Mouse (Mus musculus): ENCODE measurements at regions not wholly inside any gene's neighbourhood (a gene's known extent, or its start where the extent isn't known, plus 50 kb on each side); places are given as distances from the start of the nearest gene placed in this dataset.

- Histone ChIP-seq H3K27me3 (ENCODE audit: insufficient read depth, poor library complexity, severe bottlenecking) (no peaks in the 10 kb centered on the region), H3K36me3 (no peaks in the 10 kb centered on the region), H3K4me3 (no peak overlapping the region), H3K9me3 (no peaks in the 10 kb centered on the region), H3K4me1 (replicated peaks) (no peaks in the 10 kb centered on the region; the same call in 1 of the 2 replicates), H3K27ac (no peak overlapping the region)
- DNase-seq (ENCODE audit: low spot score): peak; percentile 41
- WGBS: 54% methylated on average over 4 of the region's 4 CpGs
Observed at GRCm38 (mm10) chr9:102449366-102449765, 56.2 kb upstream of the Ky start.

DNA sequence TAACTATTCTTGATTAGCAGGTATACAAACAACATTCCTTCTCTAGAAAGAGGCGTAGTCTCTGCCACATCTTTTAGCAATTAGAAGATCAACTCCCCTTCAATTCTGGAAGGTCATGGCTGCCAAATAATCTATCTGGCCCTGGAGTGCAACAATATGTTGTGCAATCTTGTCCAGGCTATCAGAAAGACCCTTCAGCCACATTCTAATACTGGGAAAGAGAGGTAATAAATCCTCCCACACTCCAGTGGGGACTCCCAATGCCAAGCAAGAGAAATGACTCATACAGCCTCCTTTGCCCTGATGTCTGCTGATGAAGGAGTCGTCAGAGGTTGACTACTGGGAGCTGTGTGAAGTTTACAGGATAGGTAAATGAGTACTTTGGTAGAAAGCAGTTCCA lies 59.5 kb upstream of the Ky start:
- Histone ChIP-seq H3K4me3 (no peak overlapping the region), H3K27me3 (ENCODE audit: insufficient read depth, poor library complexity, severe bottlenecking) (no peaks in the 10 kb centered on the region), H3K9me3 (no peaks in the 10 kb centered on the region), H3K36me3 (no peaks in the 10 kb centered on the region), H3K4me1 (replicated peaks) (no peaks in the 10 kb centered on the region; the same call in 1 of the 2 replicates), H3K27ac (no peak overlapping the region)
- DNase-seq (ENCODE audit: low spot score): no peak
- WGBS: 82% methylated on average over 2 of the region's 2 CpGs

GRCm38 (mm10) chr9:102442198-102442842 lies 63.2 kb upstream of the Ky start:
- Histone ChIP-seq H3K9me3 (no peaks in the 10 kb centered on the region), H3K4me1 (replicated peaks) (no peaks in the 10 kb centered on the region)

DNA sequence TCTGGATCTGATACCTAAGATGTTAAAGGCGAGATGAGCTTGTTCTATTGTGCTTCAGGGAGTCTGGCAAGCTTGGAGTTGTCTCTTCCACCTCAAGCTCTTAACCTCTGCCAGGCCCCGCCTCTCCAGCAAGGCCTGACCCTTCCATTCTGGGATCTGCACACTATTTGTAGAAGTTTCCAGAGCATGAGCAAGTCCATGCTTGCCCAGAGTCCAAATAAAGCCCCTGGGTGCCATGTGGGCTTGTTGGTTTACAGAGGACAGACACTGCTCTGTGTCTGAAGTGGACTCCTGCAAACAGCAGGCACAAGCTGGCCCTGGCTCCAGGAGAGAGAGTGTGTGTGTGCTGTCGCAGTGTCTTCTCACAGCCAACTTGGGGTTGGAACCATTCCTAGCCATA lies 67.9 kb upstream of the Ky start:
- Histone ChIP-seq H3K9me3 (no peaks in the 10 kb centered on the region), H3K4me3 (no peak overlapping the region), H3K27ac (no peak overlapping the region), H3K4me1 (replicated peaks) (no peaks in the 10 kb centered on the region), H3K36me3 (no peaks in the 10 kb centered on the region), H3K27me3 (ENCODE audit: insufficient read depth, poor library complexity, severe bottlenecking) (no peaks in the 10 kb centered on the region)
- no peak for DNase-seq (ENCODE audit: low spot score)
- WGBS: 85% methylated on average over 3 of the region's 3 CpGs

More at GRCm38 (mm10) chr9:102442198-102442842, 63.2 kb upstream of the Ky start:
- Histone ChIP-seq H3K36me3 (no peaks in the 10 kb centered on the region), H3K27me3 (ENCODE audit: insufficient read depth, poor library complexity, severe bottlenecking) (no peaks in the 10 kb centered on the region), H3K4me3 (no peak overlapping the region), H3K27ac (no peak overlapping the region)
- WGBS: 88% methylated on average over 11 of the region's 11 CpGs
- no peak for DNase-seq (ENCODE audit: low spot score)

- Histone ChIP-seq H3K27me3 (ENCODE audit: insufficient read depth, poor library complexity, severe bottlenecking) (no peaks in the 10 kb centered on the region), H3K4me3 (no peak overlapping the region), H3K36me3 (no peaks in the 10 kb centered on the region), H3K4me1 (replicated peaks) (0 out of 2 replicates have a peak, but pooled peaks cover 3% of the 10 kb centered on the region), H3K9me3 (no peaks in the 10 kb centered on the region), H3K27ac (no peak overlapping the region)
- DNase-seq (ENCODE audit: low spot score): peak; percentile 19
- 85% methylated on average over 5 of the region's 5 CpGs for WGBS
Observed at GRCm38 (mm10) chr9:102436378-102436777, 69.2 kb upstream of the Ky start.

GRCm38 (mm10) chr9:102428031-102428430 lies 73.5 kb upstream of the Ephb1 start:
- 91% methylated on average over 5 of the region's 5 CpGs for WGBS
- Histone ChIP-seq H3K9me3 (no peaks in the 10 kb centered on the region), H3K36me3 (no peaks in the 10 kb centered on the region), H3K4me3 (no peak overlapping the region), H3K4me1 (replicated peaks) (peaks cover 22% of the 10 kb centered on the region), H3K27me3 (ENCODE audit: insufficient read depth, poor library complexity, severe bottlenecking) (peaks cover 10% of the 10 kb centered on the region; the same call in 1 of the 2 replicates), H3K27ac (no peak overlapping the region)
- DNase-seq (ENCODE audit: low spot score): no peak

DNA sequence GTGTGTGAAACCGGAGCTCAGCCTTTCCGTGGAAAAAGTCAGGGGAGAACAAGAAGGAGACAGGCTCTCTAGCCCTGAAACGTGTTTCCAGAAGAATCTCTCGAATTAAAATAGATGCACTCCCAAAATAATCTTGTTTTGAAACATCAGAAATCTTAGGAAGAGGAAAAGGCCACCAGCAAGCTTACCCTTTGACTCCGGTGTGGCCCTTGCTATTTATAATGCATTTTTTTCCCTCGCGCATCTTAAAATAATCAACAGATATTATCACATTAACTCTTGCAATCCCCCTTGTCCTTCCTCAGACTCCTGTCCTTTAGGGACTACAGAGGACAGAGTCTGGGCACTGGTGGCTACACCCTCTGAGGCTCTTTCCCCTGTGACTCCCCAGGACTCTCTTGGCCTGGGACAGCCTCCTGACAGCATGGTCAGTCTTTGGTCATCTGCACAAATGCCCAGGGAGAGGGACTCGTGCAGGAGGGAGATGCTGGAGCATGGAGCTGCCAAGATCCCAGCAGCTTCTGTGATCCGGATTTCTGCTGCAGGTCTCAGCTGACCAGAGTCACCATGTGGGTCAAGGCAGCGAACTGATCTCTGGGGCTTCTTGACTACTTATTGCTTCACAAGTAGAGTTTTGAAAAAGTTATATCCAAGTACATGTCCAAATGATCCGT lies 70.3 kb upstream of the Ephb1 start:
- H3K27me3 ChIP-seq (ENCODE audit: insufficient read depth, poor library complexity, severe bottlenecking): peaks cover 7% of the 10 kb centered on the region; the same call in 1 of the 2 replicates
- no peaks in the 10 kb centered on the region for H3K9me3 ChIP-seq
- H3K36me3 ChIP-seq: no peaks in the 10 kb centered on the region
- H3K27ac ChIP-seq: peak overlapping the region; percentile 88
- peak overlapping the region; percentile 28; the same call in 1 of the 2 replicates for H3K4me3 ChIP-seq
- WGBS: 61% methylated on average over 11 of the region's 11 CpGs
- H3K4me1 ChIP-seq (replicated peaks): peaks cover 24% of the 10 kb centered on the region
- DNase-seq (ENCODE audit: low spot score): no peak

GRCm38 (mm10) chr9:102423919-102424671 lies 69.6 kb upstream of the Ephb1 start:
- Histone ChIP-seq H3K4me3 (peak overlapping the region; percentile 28), H3K4me1 (replicated peaks) (peaks cover 27% of the 10 kb centered on the region), H3K27ac (peak overlapping the region; percentile 88), H3K36me3 (no peaks in the 10 kb centered on the region), H3K9me3 (no peaks in the 10 kb centered on the region), H3K27me3 (ENCODE audit: insufficient read depth, poor library complexity, severe bottlenecking) (peaks cover 7% of the 10 kb centered on the region; the same call in 1 of the 2 replicates)
- peak; percentile 69 for DNase-seq (ENCODE audit: low spot score)
- 11% methylated on average over 20 of the region's 20 CpGs for WGBS

DNA sequence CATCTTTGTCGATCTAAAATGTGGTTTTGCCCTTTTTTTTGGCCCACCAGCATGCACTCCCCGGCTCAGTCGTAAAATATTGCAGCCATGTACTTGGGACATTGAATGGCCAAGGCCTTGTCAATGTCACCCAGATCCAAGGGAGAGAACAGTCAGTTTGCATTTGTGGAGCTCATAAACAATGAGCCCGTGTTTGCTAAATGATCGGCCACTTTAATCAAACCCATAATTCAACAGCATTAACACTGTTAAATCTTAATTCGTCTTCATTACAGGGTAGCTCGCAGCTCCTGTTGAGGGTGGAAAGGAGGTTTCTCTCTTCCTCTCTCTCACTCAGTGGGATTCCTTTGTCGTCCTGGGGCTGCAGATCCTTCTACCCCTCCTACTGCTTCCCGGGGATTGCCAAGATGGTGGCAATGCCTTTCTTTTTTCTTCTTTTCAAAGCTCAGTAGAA lies 69.0 kb upstream of the Ephb1 start:
- H3K27me3 ChIP-seq (ENCODE audit: insufficient read depth, poor library complexity, severe bottlenecking): peaks cover 7% of the 10 kb centered on the region; the same call in 1 of the 2 replicates
- H3K9me3 ChIP-seq: no peaks in the 10 kb centered on the region
- peaks cover 27% of the 10 kb centered on the region for H3K4me1 ChIP-seq (replicated peaks)
- peak overlapping the region; percentile 28 for H3K4me3 ChIP-seq
- 15% methylated on average over 9 of the region's 9 CpGs for WGBS
- H3K36me3 ChIP-seq: no peaks in the 10 kb centered on the region
- H3K27ac ChIP-seq: peak overlapping the region; percentile 88
- DNase-seq (ENCODE audit: low spot score): no peak

GRCm38 (mm10) chr9:102421826-102422225 lies 67.3 kb upstream of the Ephb1 start:
- no peak overlapping the region for H3K27ac ChIP-seq
- DNase-seq (ENCODE audit: low spot score): no peak
- H3K4me3 ChIP-seq: no peak overlapping the region
- peaks cover 7% of the 10 kb centered on the region; the same call in 1 of the 2 replicates for H3K27me3 ChIP-seq (ENCODE audit: insufficient read depth, poor library complexity, severe bottlenecking)
- H3K9me3 ChIP-seq: peaks cover 3% of the 10 kb centered on the region
- WGBS: 87% methylated on average over 3 of the region's 3 CpGs
- H3K36me3 ChIP-seq: no peaks in the 10 kb centered on the region
- peaks cover 27% of the 10 kb centered on the region for H3K4me1 ChIP-seq (replicated peaks)

- H3K27ac ChIP-seq: no peak overlapping the region
- H3K9me3 ChIP-seq: peaks cover 6% of the 10 kb centered on the region
- DNase-seq (ENCODE audit: low spot score): no peak
- H3K27me3 ChIP-seq (ENCODE audit: insufficient read depth, poor library complexity, severe bottlenecking): peaks cover 4% of the 10 kb centered on the region; the same call in 1 of the 2 replicates
- no peaks in the 10 kb centered on the region for H3K36me3 ChIP-seq
- 10% methylated on average over 12 of the region's 12 CpGs for WGBS
- H3K4me3 ChIP-seq: no peak overlapping the region
- H3K4me1 ChIP-seq (replicated peaks): peaks cover 27% of the 10 kb centered on the region
Observed at GRCm38 (mm10) chr9:102420196-102420595, 65.7 kb upstream of the Ephb1 start.

DNA sequence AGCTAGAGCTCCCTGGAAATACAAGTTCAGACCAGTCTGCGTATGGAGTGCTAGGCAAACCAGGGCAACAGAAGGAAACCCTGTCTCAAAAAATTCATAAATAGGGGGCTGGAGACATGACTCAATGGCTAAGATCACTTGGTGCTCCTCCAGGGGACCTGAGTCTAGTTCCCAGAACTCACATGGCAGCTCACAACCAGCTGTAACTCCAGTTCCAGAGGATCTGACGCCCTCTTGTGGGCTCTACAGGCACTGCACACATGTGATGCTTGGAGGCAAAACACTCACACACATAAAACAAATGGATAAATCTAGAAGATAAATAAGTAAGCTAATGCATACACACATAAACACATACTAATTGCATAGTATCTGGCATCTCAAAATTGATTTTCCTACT lies 59.1 kb upstream of the Ephb1 start:
- Histone ChIP-seq H3K27ac (no peak overlapping the region), H3K4me3 (no peak overlapping the region), H3K36me3 (no peaks in the 10 kb centered on the region), H3K27me3 (ENCODE audit: insufficient read depth, poor library complexity, severe bottlenecking) (no peaks in the 10 kb centered on the region), H3K9me3 (peaks cover 6% of the 10 kb centered on the region), H3K4me1 (replicated peaks) (no peaks in the 10 kb centered on the region)
- DNase-seq (ENCODE audit: low spot score): no peak
- WGBS: 77% methylated on average over 2 of the region's 2 CpGs

DNA sequence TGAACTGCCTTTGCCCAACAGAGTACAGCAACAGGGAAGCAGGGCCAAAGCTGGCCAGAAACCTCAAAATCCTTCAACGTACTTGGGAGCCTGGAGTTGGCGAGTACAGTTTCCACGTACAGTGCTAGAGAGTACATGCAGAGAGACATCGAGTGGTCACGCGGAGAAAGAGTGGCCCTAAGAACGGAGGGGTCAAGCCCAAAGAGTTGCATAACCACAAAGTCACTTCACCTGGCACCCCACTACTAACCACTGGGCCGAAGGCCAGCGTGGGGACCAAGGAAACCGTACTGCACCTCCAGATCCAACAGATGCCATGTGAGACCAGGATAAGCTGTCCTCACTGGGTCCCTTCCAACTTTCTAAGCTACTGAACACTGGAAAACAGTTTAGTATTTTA lies 56.2 kb upstream of the Ephb1 start:
- Histone ChIP-seq H3K4me3 (no peak overlapping the region), H3K9me3 (no peaks in the 10 kb centered on the region), H3K27ac (no peak overlapping the region), H3K36me3 (no peaks in the 10 kb centered on the region), H3K27me3 (ENCODE audit: insufficient read depth, poor library complexity, severe bottlenecking) (no peaks in the 10 kb centered on the region), H3K4me1 (replicated peaks) (peaks cover 5% of the 10 kb centered on the region)
- WGBS: 93% methylated on average over 10 of the region's 10 CpGs
- DNase-seq (ENCODE audit: low spot score): no peak
